Mouse (Mus musculus) kidney, postnatal 0 days (tissue): Measurements from ENCODE around the gene Xrcc4. TPM values are rescaled to one million over a fixed set of nuclear protein-coding genes. Genes with fewer than 3 reads are reported as not detected.

ENCODE experiments used
- ATAC-seq: fragments of 200-750 bp; cut with Nextera tagmentation; replicated peaks from 2 replicates; pipeline ENCODE4 v1.8.0; 2017; ENCODE audit warnings: low read depth, moderate number of reproducible peaks, moderate TSS enrichment, moderate library complexity; ENCODE audit not compliant: low FRiP score
- DNase-seq: peaks from one replicate; pipeline ENCODE4 v3.0.0-alpha.2; 2016; ENCODE audit warnings: low spot score
- H3K27ac ChIP-seq: fragments of 300-500 bp; sonication (generic); 2 replicates; pipeline ENCODE4 v1.5.1; 2014; ENCODE audit warnings: mild to moderate bottlenecking
- H3K27me3 ChIP-seq: fragments of 300-500 bp; sonication (generic); 2 replicates; pipeline ENCODE4 v1.6.1; 2014; ENCODE audit warnings: low read length, mixed read lengths; ENCODE audit not compliant: insufficient read depth
- H3K36me3 ChIP-seq: fragments of 300-500 bp; sonication (generic); 2 replicates; pipeline ENCODE4 v1.6.1; 2014; ENCODE audit warnings: low read length, mixed read lengths; ENCODE audit not compliant: insufficient read depth
- H3K4me1 ChIP-seq: fragments of 300-500 bp; sonication (generic); replicated peaks from 2 replicates; pipeline ENCODE4 v1.6.1; 2014; ENCODE audit warnings: antibody characterized with exemption, low read length, mixed read lengths; ENCODE audit not compliant: insufficient read depth
- H3K4me2 ChIP-seq: fragments of 300-500 bp; sonication (generic); 2 replicates; pipeline ENCODE4 v1.6.1; 2014; ENCODE audit warnings: mild to moderate bottlenecking, low read length, moderate library complexity, mixed read lengths
- H3K4me3 ChIP-seq: fragments of 300-500 bp; sonication (generic); replicated peaks from 2 replicates; pipeline ENCODE4 v1.5.1; 2014; ENCODE audit warnings: low read depth, low read length
- H3K9ac ChIP-seq: fragments of 300-500 bp; sonication (generic); 2 replicates; pipeline ENCODE4 v1.6.1; 2014; ENCODE audit warnings: low read depth, low read length
- H3K9me3 ChIP-seq: fragments of 300-500 bp; sonication (generic); replicated peaks from 2 replicates; pipeline ENCODE4 v1.6.1; 2016; ENCODE audit warnings: low read length, inconsistent platforms, mixed read lengths
- CTCF ChIP-seq: IDR thresholded peaks from 2 replicates; pipeline ENCODE4 v1.5.1; 2016; ENCODE audit warnings: antibody characterized with exemption, low read depth, mild to moderate bottlenecking, moderate library complexity
- WGBS: fragments of 180-500 bp; shearing (Covaris S2); extraction: QIAGEN DNeasy Blood & Tissue Kit; methylation state at CpG from one replicate; pipeline ENCODE4 v1.1.7; 2014; 5-methylcytosine and 5-hydroxymethylcytosine counted together
- polyA plus RNA-seq: library from polyadenylated mRNA; unstranded; fragments of >200 nt; fragmentation: Nextera tagmentation; extraction: Ambion mirVana; gene quantifications from 2 replicates; pipeline ENCODE4 v1.2.1, GENCODE M21; 2015

The Xrcc4 gene
- polyA plus RNA-seq, 1 experiment from 2014 or later = 20.8 TPM

GRCm38 (mm10) chr13:89986087-89986486 lies 103.3 kb downstream of the Xrcc4 start:
- Histone ChIP-seq H3K4me3 (no peak overlapping the region), H3K4me1 (no peaks in the 10 kb centered on the region), H3K27ac (no peak overlapping the region), H3K4me2 (no peak overlapping the region), H3K9me3 (no peaks in the 10 kb centered on the region), H3K9ac (no peak overlapping the region), H3K27me3 (no peaks in the 10 kb centered on the region), H3K36me3 (no peaks in the 10 kb centered on the region)
- no peak for ATAC-seq
- DNase-seq = no peak
- no peak for TF ChIP-seq CTCF
- WGBS = 52% methylated on average over 2 of the region's 2 CpGs

DNA sequence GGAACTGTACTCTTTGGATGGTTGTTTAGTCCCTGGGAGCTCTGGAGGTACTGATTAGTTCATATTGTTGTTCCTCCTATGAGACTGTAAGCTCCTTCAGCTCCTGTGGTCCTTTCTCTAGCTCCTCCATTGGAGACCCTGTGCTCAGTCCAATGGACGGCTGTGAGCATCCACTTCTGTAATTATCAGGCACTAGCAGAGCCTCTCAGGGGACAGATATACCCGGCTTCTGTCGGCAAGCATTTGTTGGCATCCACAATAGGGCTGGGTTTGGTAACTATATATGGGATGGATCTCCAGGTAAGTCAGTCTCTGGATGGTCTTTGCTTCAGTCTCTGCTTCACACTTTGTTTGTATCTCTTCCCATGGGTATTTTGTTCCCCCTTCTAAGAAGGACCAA lies 118.5 kb downstream of the Xrcc4 start:
- H3K27me3 ChIP-seq = no peaks in the 10 kb centered on the region
- H3K9me3 ChIP-seq = no peaks in the 10 kb centered on the region
- ATAC-seq (no peak), DNase-seq (no peak)
- 76% methylated on average over 3 of the region's 3 CpGs for WGBS
- H3K36me3 ChIP-seq = no peaks in the 10 kb centered on the region
- H3K4me2 ChIP-seq = no peak overlapping the region
- no peak for TF ChIP-seq CTCF
- H3K9ac ChIP-seq = no peak overlapping the region
- no peak overlapping the region for H3K27ac ChIP-seq
- H3K4me3 ChIP-seq = no peak overlapping the region
- H3K4me1 ChIP-seq = no peaks in the 10 kb centered on the region

DNA sequence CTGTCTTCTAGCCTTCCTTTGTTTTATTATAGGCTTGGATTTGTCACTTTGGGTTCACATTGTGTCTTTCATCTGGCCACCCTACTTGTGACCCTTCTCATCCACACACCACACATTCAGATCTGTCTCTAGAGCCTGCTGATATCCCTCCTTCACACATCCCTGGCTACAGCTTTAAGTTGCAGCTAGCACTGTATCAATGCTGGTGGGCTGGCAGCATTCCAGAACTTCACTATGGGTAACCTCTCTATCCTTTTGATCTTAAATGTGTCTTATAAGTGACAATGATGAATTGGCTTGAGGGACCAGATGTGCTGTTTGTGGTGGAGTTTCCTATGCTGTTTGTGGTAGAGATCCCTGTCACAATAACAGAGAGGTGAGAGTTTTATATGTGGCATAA lies 120.7 kb downstream of the Xrcc4 start:
- TF ChIP-seq CTCF = no peak
- no peak for ATAC-seq
- DNase-seq = no peak
- no peaks in the 10 kb centered on the region for H3K27me3 ChIP-seq
- H3K9ac ChIP-seq = no peak overlapping the region
- no peaks in the 10 kb centered on the region for H3K36me3 ChIP-seq
- H3K4me3 ChIP-seq = no peak overlapping the region
- no peak overlapping the region for H3K4me2 ChIP-seq
- H3K4me1 ChIP-seq = no peaks in the 10 kb centered on the region
- H3K9me3 ChIP-seq = no peaks in the 10 kb centered on the region
- no peak overlapping the region for H3K27ac ChIP-seq

GRCm38 (mm10) chr13:89944354-89944753 lies 145.1 kb downstream of the Xrcc4 start:
- TF ChIP-seq CTCF = no peak
- H3K27me3 ChIP-seq = no peaks in the 10 kb centered on the region
- no peaks in the 10 kb centered on the region for H3K36me3 ChIP-seq
- no peak overlapping the region for H3K4me3 ChIP-seq
- ATAC-seq = no peak
- no peak for DNase-seq
- H3K4me2 ChIP-seq = no peak overlapping the region
- H3K4me1 ChIP-seq = no peaks in the 10 kb centered on the region
- WGBS = 67% methylated on average over 2 of the region's 2 CpGs
- no peak overlapping the region for H3K9ac ChIP-seq
- no peaks in the 10 kb centered on the region for H3K9me3 ChIP-seq
- no peak overlapping the region for H3K27ac ChIP-seq

DNA sequence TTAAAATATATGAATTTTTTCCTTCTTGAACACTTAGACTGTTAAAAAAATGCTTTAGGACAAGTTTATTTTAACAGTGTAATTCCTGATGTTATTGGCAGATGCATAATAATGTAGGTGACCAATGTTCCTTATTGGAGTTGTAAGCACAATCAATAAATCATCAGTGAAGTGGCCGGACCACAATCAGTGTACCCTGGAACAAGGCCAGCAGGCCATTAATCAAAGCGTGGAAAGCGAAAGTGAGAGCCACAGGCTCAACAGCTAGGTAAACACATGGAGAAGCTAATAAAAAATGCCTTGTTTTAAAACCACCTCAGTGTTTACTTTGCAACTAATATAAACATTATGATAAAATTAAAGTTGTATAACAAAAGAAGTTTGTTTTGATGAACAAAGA lies 159.9 kb downstream of the Xrcc4 start:
- no peaks in the 10 kb centered on the region for H3K9me3 ChIP-seq
- peak; percentile 71 for DNase-seq
- no peak for ATAC-seq

DNA sequence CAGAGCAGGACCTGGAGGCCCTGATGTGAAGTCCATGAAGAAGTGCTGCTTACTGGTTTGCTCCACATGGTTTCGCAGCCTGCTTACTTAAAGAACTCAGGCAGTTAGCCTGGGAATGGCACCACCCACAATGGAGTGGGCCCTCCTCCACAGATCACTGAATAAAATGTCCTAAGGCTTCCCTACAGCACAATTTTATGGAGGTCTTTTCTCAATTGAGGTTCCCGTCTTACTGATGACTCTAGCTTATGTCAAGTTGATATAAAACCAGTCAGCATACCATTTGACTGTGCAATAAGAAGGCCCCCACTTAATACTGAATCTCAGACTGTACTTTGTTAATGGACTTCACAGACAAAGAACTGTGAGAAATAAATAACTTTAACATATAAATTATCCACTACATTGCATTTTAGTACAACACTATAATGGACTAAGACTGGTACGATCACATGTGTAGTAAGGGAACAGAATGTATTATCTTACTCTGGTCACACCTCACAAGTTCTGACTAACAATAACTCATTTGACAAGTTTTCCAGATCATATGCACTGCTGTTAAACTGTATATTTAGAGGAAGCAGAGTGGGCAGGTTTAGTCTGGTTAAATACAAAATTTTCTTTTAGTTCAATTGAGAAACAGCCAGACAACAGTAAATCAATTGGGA lies 170.5 kb downstream of the Xrcc4 start:
- ATAC-seq = peak; percentile 49; the same call in 1 of the 2 replicates
- Histone ChIP-seq H3K9ac (no peak overlapping the region), H3K27ac (no peak overlapping the region), H3K4me1 (no peaks in the 10 kb centered on the region), H3K4me2 (no peak overlapping the region), H3K4me3 (no peak overlapping the region), H3K27me3 (no peaks in the 10 kb centered on the region), H3K36me3 (no peaks in the 10 kb centered on the region), H3K9me3 (no peaks in the 10 kb centered on the region)
- peak; percentile 51 for DNase-seq
- TF ChIP-seq CTCF = no peak
- 46% methylated on average over 3 of the region's 3 CpGs for WGBS

More for the DNA sequence above, 159.9 kb downstream of the Xrcc4 start:
- Histone ChIP-seq H3K4me2 (0 out of 2 replicates have a peak overlapping the region, but pooled peaks have one; percentile 34), H3K27ac (no peak overlapping the region), H3K36me3 (no peaks in the 10 kb centered on the region), H3K9ac (no peak overlapping the region), H3K4me3 (no peak overlapping the region), H3K27me3 (no peaks in the 10 kb centered on the region), H3K4me1 (no peaks in the 10 kb centered on the region)
- 4% methylated on average over 3 of the region's 3 CpGs for WGBS
- TF ChIP-seq CTCF = no peak

DNA sequence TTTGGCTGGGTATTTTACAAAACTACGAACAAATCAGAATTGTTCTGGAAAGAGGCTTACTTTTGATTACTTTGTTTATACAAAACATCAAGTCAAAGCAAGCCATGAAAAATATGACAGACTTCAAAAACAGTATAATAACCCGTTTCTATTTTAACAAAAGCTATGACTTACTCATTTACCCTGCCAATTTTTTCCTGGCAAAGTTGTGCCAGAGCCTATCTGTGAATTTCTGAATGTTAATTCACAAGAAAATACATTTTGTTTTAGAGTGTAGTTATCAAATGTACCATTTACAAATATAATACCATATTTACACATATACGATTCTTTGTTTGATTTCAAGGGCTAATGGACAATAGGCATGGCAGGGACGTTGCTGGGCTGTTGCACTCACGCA lies 175.1 kb downstream of the Xrcc4 start:
- no peaks in the 10 kb centered on the region for H3K9me3 ChIP-seq
- no peak overlapping the region for H3K4me2 ChIP-seq
- TF ChIP-seq CTCF = no peak
- H3K27me3 ChIP-seq = no peaks in the 10 kb centered on the region
- DNase-seq = no peak
- H3K4me1 ChIP-seq = no peaks in the 10 kb centered on the region
- H3K9ac ChIP-seq = no peak overlapping the region
- H3K27ac ChIP-seq = no peak overlapping the region
- no peaks in the 10 kb centered on the region for H3K36me3 ChIP-seq
- no peak overlapping the region for H3K4me3 ChIP-seq
- 92% methylated on average over 5 of the region's 5 CpGs for WGBS
- no peak for ATAC-seq
